Mouse (Mus musculus): ENCODE results near the gene Hipk3. TPM values are rescaled to one million over a fixed set of nuclear protein-coding genes. Genes with fewer than 3 reads are reported as not detected.
A peak's percentile ranks its signal among the peaks of the same experiment; 100 is the strongest.

The Hipk3 gene
- polyA plus RNA-seq, 1 experiment from 2014 or later: 14.3 TPM

MicroRNA genes within 50 kb of the gene (microRNA counts, 519-probe panel; counts per million panel counts)
- 1,758 counts per million, percentile 29 among the panel's probes with 10 or more counts for microRNA mmu-miR-1902

Small RNAs within 50 kb of the gene (microRNA-seq; reads per million reads assigned to microRNA genes)
- not detected for gene Mir1902

Other genes with a start within 250 kb of the Hipk3 start
- 0.12 and 0.18 TPM in 2 replicates for gene D430041D05Rik, start 83.4 kb downstream of the Hipk3 start, polyA plus RNA-seq (2015; fragmentation: Nextera tagmentation; extraction: Ambion mirVana)
- gene Cstf3, start 96.1 kb upstream of the Hipk3 start, polyA plus RNA-seq (2015; fragmentation: Nextera tagmentation; extraction: Ambion mirVana): 58.3 and 61.6 TPM in 2 replicates
- 25.4 and 25.8 TPM in 2 replicates for gene Tcp11l1, start 217.7 kb upstream of the Hipk3 start, polyA plus RNA-seq (2015; fragmentation: Nextera tagmentation; extraction: Ambion mirVana)
- gene Pin1rt1, start 221.9 kb upstream of the Hipk3 start, polyA plus RNA-seq (2015; fragmentation: Nextera tagmentation; extraction: Ambion mirVana): 0.19 and 0.20 TPM in 2 replicates
- 14.1 and 14.8 TPM in 2 replicates for gene Depdc7, start 248.4 kb upstream of the Hipk3 start, polyA plus RNA-seq (2015; fragmentation: Nextera tagmentation; extraction: Ambion mirVana)

Measured in stomach, embryonic 16.5 days (tissue).